Mouse (Mus musculus): Measurements from ENCODE around the gene Bak1.

DNA sequence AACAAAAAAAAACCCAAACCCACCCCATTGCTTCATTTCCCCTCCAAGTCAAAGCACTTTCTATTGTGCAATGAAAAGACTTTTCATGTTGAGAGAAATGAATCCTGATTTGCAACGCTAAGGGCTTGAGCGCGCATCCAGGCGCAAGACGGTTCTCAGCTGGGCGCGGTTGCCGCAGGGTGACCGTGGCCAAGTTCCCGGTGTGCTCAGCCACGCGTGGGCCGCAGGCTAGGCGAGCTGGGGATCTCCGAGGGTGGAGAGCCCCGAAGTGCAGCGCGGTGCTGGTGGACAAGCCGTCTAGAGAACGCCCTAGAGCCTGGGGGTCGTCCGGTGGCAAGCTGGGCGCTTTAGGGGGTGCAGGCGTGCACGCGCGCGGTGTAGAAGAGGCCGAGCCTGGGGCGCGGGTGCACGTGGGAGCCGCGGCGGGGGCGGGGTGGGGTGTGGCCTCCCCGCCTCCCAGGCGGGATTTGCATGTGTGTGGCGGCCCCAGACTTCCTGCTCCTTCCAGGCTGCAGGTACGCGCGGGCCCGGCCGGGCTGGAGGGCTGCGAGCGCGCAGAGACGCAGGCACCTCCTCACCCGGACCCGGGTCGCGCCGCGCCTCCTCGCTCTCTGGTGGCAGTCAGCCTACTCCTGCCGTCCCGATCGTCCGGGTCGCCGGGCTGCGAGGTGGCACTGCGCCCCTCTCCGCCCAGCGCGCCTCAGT is 28.2 kb upstream of the Bak1 start, which contains the start of gene Itpr3:
- TF ChIP-seq POLR2A (IDR thresholded peaks at IDR 0.05; ENCODE audit: insufficient read depth, low read depth, low read length) (peak; percentile 48; the same call in 1 of the 2 replicates), CTCF (IDR thresholded peaks at IDR 0.05) (no peak)

All from heart, adult 2 months (tissue).